Mouse (Mus musculus) liver, adult 2 months (tissue): ENCODE measurements at regions not wholly inside any gene's neighbourhood (a gene's known extent, or its start where the extent isn't known, plus 50 kb on each side); places are given as distances from the start of the nearest gene placed in this dataset.

Source experiments
- CTCF ChIP-seq: fragments of 200-500 bp; IDR thresholded peaks from 2 replicates; pipeline ENCODE4 v1.5.1; 2011; ENCODE audit warnings: low read depth, low read length, control low read depth
- POLR2A ChIP-seq: fragments of 200-500 bp; IDR thresholded peaks from 2 replicates; pipeline ENCODE4 v1.6.1; 2011; ENCODE audit warnings: low read length, control low read depth; ENCODE audit not compliant: insufficient read depth; ENCODE audit errors: extremely low read depth

DNA sequence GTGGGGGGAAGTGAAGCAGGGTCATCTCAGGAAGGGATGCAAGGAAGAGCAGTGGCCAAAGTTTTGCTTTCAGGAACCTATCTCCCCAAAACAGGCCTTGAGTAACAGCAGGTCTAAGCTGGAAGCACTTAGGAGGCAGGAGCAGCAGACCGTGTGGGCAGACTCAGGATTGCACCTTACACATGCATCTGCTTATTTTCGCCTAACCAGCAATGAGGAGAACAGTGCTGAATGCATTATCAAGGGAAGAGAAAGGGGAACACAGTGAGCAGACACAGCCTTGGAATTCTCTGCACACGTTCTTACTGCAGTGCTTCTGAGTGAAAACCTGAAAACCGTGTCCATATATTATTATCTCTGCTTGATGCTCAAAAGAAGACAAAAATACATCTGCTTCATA lies 585.0 kb downstream of the Ets1 start:
- TF ChIP-seq POLR2A (no peak), CTCF (no peak)
